Mouse (Mus musculus) lung, adult 18-20 months (tissue): ENCODE results near the gene Cdh23.
A peak's percentile ranks its signal among the peaks of the same experiment; 100 is the strongest.

Source experiments
- DNase-seq, 2 experiments: peaks; one replicate each; pipeline ENCODE4 v3.0.0; 2022; ENCODE audit warnings: mixed read lengths in 2 of 2

Gene Cdh23

GRCm38 (mm10) chr10:60574851-60575250 lies 121.4 kb downstream of the Cdh23 start:
- no peak for DNase-seq

- DNase-seq, result no peak
Measured at GRCm38 (mm10) chr10:60571491-60571890, 124.8 kb downstream of the Cdh23 start.

GRCm38 (mm10) chr10:60566369-60567037 lies 129.8 kb downstream of the Cdh23 start:
- no peak for DNase-seq

- no peak for DNase-seq
Measured at GRCm38 (mm10) chr10:60564136-60564535, 132.2 kb downstream of the Cdh23 start.

- DNase-seq, result no peak
Measured at GRCm38 (mm10) chr10:60562946-60563345, 133.3 kb downstream of the Cdh23 start.

GRCm38 (mm10) chr10:60558491-60558927 lies 137.8 kb downstream of the Cdh23 start:
- DNase-seq, result peak; percentile 25 to 33

GRCm38 (mm10) chr10:60552951-60553635 lies 143.2 kb downstream of the Cdh23 start:
- DNase-seq, result no peak

GRCm38 (mm10) chr10:60539164-60539914 lies 157.0 kb downstream of the Cdh23 start:
- DNase-seq, result no peak

GRCm38 (mm10) chr10:60536098-60536811 lies 160.0 kb downstream of the Cdh23 start:
- peak; percentile 11 to 24 for DNase-seq

GRCm38 (mm10) chr10:60532502-60532901 lies 163.8 kb downstream of the Cdh23 start:
- no peak for DNase-seq

GRCm38 (mm10) chr10:60531349-60531748 lies 164.9 kb downstream of the Cdh23 start:
- peak in 1 of 2 experiments; percentile 42 for DNase-seq

GRCm38 (mm10) chr10:60530633-60531032 lies 165.7 kb downstream of the Cdh23 start:
- no peak for DNase-seq

- no peak for DNase-seq
Measured at GRCm38 (mm10) chr10:60527949-60528348, 168.3 kb downstream of the Cdh23 start.

GRCm38 (mm10) chr10:60525081-60525480 lies 171.2 kb downstream of the Cdh23 start:
- no peak for DNase-seq

- DNase-seq, result no peak
Measured at GRCm38 (mm10) chr10:60516286-60516685, 180.0 kb downstream of the Cdh23 start.

- DNase-seq, result no peak
Measured at GRCm38 (mm10) chr10:60498538-60498937, 197.8 kb downstream of the Cdh23 start.

- peak in 1 of 2 experiments; percentile 3 for DNase-seq
Measured at GRCm38 (mm10) chr10:60495070-60495469, 201.2 kb downstream of the Cdh23 start.

- no peak for DNase-seq
Measured at GRCm38 (mm10) chr10:60491538-60491937, 204.8 kb downstream of the Cdh23 start.

- no peak for DNase-seq
Measured at GRCm38 (mm10) chr10:60481381-60481780, 214.9 kb downstream of the Cdh23 start.

GRCm38 (mm10) chr10:60474549-60474948 lies 221.7 kb downstream of the Cdh23 start:
- DNase-seq, result no peak

GRCm38 (mm10) chr10:60473782-60474322 lies 222.4 kb downstream of the Cdh23 start:
- DNase-seq, result no peak

GRCm38 (mm10) chr10:60467752-60468151 lies 228.5 kb downstream of the Cdh23 start:
- DNase-seq, result no peak
